Mouse (Mus musculus) thymus, postnatal 14 days (tissue): ENCODE data around the gene Anks3.

Source experiments
- DNase-seq: peaks from one replicate; pipeline ENCODE4 v3.0.0; 2021

Gene Anks3

DNA sequence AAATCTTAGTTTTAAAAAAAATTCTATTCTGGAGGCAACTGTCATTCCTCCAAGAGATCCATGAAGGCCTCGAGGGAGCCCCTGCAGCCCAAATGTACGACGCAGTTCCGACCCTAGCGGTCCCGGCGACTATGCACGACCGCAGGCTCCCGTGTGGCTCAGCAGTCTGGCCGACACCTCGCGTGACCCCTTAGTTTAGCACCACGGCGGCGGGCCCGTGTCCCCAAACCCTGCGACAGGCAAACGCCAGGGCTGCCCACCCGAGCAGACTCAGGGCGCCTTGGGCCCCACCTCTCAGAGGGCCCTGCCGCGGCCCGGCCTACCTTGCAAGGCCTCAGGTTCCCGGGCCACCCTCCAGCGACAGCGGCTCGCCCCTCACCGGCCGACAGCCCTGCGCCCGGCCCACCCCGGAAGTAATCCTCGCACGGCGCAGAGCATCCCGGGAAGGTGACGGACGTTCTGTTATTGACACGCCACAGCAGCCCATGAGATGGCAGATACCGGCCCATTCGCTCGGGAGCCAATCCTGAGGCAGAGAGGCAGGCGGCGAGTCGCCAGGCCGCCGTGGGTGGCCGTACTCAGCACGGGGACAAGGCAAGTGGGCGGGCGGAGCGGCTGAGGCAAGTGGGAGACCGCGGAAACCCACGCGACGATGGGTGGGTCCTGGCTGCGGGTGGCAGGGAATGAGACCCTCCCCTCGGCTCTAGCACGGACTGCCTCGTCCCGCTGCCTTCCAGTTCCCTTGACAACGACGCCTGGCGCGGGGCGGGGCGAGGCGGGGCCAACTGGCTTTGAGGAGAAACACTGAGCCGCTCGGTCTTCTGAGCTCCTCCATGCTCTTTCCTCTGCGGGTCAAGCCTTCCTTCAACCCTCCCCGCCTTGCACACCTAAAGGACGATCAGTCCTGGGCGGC, at the start of gene Anks3:
Gene Anks3, minus strand, starts transcription at position 409 of the 913 bp plus-strand sequence.
- peak; percentile 96 for DNase-seq

DNA sequence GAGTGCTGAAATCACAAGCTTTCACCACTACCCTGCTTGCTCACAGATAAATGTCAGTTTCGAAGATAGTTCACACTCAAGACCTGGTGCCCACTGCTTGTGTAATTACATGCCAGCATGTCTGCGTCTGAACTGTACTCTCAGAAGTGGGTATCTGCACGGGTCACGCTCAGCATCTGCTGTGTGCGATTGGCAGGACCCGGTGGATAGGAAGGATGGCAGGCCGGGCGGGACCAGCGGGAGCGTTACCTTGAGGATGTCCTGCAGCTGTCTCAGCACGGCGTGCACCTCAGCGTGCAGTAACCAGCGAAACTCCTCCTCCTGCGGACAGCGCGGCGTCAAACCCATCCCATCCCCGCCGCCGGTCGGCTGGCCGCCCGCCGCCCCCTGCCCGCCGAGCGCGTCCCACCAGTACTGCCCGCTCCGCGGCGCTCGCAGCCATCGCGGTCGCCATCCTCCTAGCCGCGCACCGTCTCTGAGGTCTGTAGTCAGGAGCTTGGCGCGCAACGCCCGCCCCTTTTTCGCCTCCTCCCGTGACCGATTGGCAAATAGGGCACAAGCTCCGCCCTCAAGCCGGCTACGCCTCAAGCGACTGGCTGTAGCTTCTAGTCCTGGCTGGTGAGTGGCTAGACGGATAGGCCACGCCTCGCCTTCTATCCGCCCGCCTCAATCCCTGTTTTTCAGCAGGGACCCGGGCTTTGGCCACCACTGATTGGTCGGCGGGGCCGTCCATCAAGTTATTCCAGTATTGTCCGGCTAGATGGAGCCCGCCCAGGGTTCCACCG, 49.2 kb upstream of the Anks3 start, which contains the start of gene Rogdi:
Gene Rogdi, minus strand, starts transcription at position 500 of the 785 bp plus-strand sequence.
- peak; percentile 97 for DNase-seq

DNA sequence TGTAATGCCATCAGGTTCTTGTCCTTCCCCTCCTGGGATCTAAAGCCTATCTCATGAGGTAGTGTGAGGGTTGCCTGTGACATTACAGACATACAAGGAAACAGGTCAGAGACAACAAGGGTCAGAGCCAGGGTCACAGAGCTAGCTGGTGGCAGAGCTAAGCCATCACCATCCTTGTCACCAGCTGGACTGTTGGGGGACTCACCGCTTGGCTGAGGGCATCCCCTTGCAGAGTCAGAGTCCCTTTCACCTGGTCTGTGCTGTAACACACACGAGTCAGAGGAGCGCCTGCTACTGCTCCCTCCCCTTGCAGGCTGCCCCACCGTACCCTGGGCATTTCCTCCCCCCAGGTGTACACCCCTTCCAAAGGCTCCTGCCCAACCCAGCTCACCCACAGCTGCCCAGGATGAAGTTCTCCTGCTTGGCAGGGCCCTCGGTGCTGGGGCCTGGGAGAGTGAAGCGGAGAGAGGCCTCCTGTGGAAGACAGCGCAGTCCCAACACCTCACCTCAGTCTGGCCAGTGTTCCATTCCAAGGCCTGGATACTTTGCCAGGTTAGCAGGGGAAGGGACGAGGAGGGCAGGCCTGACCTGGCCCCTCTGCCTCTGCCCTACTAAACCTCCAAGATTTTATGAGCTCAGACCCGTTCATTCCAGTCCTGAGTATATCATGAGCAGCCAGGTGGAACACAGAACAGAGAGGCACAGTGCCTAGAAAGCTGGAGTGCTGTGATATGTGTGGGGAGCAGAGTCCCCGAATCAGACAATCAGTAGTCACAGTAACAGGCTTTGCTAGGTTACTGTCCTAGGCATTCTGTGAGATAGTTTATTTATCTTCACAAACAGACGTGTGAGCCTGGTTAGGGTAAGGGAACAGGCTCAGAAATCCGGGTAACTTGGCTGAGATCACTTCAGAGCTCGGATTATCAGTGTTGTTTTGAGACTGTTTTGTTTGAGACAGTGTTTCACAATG, 48.3 kb upstream of the Anks3 start:
- no peak for DNase-seq

DNA sequence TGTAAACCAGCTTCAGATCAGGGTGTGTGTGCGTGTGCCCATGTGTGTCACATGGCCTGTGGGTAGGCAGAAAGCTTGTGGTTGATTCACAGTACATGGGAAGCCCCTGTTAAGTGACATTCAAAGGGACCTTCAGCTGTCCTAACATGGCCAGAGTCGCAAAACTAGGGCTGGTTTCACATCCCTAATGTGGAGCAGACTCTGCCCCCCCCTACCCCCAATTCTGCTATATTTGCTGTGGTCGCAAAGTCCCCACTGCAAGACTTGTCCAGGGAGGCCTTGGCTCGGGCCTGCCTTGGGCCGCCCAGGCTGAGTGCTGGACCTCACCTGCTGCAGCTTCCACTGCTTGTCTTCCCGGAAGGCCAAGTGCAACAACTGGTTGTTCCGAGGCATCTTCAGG, 47.3 kb upstream of the Anks3 start:
- DNase-seq: no peak

DNA sequence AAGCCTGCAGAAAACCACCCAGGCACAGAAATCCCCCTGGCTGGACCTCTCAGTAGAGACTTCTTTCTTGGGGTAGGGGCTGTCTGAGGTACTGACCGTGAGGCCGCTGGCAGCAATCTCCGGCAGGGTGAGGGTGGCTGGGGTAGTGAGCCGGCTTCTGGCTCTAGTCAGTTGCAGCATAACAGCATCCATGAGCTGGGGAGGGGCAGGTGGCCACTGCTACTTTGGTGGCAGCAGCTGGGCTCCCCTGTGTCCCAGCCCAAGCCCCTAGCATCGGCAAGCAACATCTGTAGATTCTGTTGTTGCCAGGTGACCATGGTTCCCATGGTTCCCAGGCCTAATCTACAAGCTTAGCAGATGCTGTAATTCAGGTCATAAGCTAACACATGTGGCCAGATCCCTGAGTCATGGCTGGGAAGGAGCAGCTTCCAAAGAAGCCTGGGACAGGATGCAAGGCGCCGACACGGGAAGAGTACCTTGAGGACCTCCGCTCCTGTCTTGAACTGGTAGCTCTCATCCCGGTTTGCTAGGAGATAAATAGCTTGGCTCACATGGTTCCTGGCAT, 46.4 kb upstream of the Anks3 start:
- DNase-seq: no peak

DNA sequence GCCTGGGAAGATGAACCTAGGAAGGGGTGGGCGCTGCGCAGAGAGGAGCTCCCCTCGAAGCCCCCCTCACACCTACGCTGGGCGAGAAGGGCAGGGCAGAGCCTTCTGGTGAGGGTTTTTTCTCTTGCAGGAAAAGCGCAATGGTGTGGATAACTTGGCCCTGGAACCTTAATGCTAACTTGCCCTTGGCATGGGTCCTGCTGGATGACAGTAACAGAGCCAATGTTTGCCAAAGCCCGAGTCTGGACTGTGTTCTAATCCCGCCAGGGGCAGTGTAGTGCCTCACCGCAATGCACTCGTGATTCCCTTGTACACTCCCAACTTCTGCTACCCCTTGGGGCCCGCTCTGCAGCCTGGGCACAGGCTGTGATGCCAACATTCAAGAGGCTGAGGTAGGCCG, 44.1 kb upstream of the Anks3 start:
- DNase-seq: no peak

DNA sequence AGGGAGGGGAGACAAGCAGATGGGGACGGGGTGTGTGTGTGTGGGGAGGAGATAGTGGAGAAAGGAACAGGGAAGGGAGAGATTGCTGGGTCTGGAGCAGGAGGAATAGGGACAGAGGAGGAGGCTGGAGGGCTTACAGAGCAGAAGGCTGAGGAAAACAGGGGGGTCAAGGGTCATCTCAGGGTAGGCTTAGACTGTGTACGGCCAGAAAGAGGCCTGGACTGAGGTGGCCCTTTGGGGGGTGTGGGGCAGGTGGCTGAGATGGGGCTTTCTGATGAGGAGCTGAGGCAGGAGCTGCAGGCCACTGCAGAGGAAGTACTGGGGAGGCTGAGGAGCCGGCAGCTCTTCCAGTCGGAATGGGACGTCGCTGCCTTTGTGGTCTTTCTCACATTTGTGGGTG, 43.5 kb upstream of the Anks3 start:
- DNase-seq: no peak

DNA sequence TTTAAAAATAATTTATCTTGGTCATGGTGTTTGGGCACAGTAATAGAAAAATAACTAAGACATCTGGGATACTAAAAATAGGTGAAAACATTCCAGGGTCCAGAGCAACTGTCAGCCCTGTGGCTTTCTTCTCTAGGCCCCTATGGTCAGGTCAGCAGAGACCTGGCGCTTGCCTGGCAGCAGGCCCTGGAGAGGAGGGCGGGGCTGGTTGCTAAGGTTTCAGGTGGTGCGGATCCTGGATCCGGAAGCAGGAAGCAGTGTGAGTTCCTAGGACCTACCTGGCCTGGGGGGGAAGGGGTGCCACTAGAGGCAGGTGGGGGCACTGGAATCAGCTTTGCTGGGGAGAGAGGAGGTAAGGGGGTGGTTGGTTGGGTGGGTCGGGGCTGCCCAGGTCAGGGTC, 43.1 kb upstream of the Anks3 start, which contains the start of gene Smim22:
Gene Smim22, plus strand, starts transcription at position 222 of the 400 bp plus-strand sequence.
- DNase-seq: no peak

DNA sequence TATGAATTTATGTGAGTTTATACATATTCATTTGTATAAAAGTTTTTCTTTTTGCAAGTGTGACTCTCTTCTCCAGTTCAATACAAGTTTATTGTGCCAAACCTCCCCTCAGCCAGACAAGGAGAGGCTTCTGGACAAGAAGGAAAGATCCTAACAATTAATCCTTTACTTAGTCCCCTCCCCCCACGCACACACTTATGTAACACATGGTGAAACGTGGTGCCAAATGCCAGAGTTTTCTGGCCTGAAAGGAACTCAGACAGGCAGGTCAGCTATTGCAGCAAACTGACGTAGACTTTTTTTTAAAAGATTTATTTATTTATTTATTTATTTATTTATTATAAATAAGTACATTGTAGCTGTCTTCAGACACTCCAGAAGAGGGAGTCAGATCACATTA, 36.6 kb upstream of the Anks3 start:
- DNase-seq: no peak

DNA sequence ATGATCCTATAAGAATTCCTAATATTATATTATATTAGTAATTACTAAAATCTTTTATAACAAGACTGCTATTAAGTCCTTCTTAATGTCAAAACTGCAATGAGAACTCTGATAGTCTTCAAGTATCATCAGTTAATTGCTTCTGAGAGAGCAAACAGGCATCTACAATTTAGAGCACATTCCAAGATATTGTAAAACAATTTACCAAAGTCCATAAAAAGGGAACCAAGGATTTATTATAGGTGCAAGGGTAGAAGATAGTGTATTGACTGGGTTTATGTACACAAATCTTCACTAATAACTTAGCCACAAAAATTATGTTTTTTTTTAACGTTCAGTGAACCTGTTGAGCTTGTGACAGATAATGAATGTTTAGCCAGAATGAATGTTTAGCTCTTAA, 35.0 kb upstream of the Anks3 start:
- no peak for DNase-seq

DNA sequence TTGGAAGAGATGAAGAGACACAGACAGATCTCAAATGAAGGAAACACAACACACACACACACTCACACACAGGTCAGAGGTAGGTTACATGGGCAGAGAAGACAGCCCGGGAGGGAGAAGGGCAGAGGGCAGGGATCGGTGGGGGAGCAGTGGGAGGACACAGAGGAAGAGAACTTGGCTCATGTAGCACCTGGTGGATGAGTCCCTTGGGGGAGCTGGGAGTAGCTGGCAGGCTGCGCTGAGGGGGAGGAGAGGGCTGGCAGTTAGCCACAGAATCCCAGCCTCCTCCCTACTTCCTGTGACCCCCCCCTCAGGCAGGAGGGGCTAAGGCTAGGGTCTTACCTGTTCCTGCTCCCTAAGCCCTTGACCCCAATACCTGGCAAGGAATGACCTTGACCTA, 33.5 kb upstream of the Anks3 start, which contains the start of gene Sept12:
Gene Sept12, minus strand, starts transcription at position 300 of the 400 bp plus-strand sequence.
- DNase-seq: no peak

DNA sequence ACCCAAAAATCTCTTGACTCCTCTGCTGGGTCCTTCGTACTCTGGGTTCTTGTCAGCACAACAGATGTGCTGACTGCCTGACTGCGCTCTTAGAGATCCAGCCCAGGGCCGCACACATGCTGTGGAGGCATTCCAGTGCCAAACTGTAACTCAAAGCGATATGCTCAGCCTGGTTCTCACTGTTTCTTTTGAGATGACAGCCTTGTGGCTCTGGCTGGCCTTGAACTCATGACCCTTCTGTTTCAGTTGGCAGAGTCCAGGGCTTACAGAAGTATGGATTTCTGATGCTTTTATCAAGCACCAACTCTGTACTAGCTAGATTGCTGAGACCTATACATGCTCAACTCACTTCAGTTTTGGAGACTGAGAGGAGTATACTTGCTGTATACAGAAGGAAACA, 29.3 kb upstream of the Anks3 start:
- no peak for DNase-seq

DNA sequence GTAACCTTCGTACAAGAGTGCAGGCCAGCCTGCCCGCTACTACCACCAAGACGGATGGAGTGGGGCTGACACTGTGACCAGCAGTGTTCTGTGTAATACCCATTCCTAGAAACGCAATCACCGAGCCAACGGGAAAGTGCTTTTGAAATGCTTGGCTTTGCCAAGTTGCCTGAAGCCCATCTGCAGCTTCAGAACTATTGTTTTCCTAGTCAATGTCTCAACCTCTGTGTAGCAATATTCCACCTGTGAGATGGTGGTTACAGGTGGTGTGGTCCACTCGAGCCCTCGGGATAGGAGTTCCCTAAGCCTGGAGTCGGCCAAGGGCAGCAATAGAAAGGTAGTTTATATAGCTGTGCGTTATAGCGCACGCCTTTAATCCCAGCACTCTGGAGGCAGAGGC, 20.7 kb upstream of the Anks3 start:
- DNase-seq: no peak

DNA sequence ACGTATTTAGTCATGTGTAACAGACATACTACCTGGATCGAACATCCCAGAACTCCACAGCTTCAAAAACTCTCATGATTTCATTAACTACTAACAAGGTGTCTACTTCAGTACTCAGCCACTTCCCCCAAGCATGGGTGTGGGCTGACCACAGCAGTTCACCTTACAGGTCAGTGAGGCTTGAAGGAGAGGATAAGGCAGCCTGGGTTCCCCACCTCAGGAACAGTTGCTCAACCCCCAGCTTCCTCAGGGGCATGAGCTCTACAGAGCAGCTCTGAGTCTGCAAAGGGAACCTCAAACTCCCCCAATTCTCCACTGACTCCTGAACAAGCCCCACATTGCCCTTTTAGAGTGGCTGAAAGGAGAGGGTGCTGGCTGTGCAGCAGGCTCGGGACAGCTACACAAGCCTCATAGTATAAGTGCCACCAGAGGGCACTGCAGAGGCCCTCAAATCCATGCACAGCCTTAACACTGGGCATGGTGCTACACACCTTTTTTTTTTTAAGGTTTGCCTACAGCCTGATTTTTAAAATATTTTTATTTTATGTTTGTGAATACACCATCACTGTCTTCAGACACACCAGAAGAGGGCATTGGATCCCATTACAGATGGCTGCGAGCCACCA, 15.9 kb upstream of the Anks3 start:
- peak; percentile 32 for DNase-seq

DNA sequence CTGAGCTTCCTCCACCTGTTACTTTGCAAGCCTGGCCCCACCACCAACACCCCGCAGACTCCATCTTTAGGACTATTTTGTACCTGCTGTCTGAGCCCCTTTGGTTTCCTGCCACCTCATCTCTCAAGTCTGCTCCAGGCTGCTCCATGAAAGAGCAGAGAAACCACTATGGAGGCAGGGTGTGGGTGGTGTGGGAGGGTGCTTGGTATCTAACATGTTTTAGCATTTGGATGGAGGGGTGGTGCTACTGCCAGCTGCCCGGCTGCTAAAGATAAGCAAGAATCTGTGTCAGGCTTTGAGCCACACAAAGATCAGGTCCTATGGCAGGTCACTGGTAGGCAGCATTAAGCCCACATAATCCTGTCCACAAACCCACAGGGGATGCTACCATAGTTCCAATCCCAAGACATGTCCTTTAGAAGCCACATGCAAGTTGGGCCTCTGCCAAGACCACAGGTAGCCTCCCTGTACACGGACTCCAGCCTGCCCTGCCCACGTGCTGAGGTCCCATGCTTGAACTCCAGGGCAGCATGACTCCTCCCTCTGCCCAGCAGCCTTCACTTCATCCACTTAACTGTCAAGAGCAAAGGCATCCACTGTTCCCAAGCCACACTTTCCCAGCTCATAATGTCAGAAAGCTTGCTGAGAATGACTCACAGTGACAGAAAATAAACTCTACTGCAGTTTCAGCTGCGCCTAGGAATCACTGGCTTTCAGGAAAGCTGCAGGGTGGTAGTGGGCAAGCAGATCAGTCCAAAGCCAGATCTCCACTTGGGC, 14.5 kb upstream of the Anks3 start:
- no peak for DNase-seq

DNA sequence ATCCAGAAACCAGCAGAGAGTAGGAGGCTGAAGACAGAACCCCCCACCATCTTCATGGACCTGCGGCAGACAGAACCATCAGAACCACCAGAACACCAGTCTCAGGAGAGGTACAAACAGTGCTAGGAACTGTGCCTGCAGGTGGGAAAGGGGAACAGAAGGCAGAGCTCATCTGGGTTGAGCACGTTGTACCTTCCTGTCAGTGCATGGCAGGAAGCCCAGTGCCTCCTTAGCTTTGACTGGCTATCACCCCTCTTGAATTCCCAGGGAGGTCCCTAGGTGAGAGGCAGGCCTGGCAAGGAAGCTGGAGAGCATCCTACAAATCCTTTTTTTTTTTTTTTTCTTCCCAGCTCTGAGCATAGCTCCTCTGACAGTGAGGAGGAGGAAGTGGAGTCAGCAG, 12.2 kb upstream of the Anks3 start:
- DNase-seq: no peak

DNA sequence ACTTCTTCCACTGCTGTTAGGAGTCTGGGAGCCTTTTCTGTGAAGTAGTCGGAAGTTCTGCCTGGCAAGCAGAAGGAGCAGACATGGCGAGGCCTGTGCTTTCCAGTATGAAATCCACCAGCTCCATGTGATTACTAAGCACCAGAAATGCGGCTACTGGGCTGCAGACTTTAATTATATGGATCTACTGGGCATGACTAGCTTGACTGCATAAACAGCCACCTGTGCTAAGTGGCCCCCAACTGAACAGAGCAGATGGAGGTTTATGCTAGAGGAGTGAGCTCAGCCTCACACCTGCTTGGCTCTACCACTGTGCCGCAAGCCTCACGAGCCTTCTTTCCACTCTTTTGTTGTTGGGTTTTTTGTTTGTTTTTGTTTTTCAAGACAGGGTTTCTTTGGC, 10.5 kb upstream of the Anks3 start:
- peak; percentile 37 for DNase-seq

DNA sequence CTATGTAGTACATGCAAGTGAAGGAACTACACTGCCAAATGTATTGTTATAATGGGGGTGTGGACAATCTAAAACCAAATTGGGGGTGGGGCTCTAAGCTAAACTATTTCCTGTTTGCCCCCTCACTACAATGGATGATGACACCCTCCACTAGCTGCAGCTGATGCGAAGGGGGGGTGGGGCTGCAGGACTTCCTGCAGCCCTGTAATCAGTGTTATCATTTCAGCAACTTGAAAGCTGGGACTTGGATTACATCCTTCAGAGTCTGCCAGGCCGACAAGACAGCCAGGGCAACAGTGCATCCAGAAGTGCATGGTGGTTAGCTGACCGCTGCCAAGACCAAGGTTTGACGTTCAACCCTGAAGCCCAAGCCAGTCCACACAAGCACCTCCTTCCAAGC, 7.6 kb upstream of the Anks3 start:
- DNase-seq: peak; percentile 32

DNA sequence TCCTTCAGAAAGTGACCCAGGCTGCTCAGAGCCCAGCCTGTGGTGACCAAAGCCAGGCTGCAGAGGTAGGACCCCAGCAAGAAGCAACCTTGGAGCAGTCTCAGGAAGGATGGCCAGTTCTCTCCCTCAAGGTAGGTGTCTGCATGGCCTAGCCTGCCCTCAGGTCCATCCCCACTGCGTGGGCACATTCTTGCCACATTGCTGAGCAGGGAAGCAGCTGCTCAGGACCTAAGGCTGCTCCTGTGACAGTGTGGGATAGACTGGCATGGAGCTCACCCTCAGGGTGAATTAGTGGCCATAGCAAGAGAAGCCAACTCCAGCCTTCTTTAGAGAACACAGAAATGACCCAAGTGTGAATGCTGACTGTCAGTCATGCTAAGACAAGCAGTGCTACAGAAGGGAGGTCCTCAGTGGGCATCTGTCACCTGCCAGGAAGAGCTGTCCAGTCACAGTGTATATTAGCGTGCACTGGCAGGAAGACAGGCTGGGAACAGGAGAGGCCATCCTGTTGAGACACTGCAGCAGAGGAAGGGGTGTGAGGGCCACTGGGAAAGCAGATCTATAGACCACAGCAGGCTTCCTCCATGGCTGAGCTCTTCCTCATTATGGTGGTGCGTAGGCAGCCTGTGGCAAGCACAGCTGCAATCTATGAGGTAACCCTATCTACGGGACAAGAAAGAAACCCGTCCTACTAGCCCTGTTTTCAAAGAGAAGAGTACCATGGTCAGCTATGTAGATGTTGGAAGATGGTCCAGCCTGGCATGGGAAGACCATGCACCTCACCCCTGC, 5.2 kb upstream of the Anks3 start:
- DNase-seq: no peak

DNA sequence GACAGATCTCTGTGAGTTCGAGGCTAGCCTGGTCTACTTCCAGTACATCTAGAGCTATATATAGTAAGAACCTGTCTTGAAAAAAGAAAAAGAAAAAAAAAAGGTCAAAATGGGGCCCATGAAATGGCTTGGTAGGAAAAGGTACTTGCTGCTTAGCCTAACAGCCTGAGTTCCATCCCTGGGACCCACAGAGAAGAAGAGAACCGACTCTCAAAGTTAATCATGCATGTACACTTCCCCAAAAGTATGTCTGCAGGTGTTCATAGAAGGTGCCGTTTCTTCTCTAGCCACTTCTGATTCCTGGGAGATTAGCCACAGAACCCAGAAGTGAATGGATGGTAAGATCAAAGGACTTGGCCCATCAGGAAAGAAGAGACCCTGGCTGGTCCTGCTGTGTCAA, 4.4 kb upstream of the Anks3 start:
- DNase-seq: no peak
